Mouse (Mus musculus): ENCODE data around the gene Spata2l.
"Not testable (repeated sequence)": the region's sequence is repeated elsewhere in the genome, so short reads cannot be mapped to it uniquely, and the experiment has no call there.

The Spata2l gene

GRCm38 (mm10) chr8:123235520-123236497 is at the start of gene Spata2l:
TSS of gene Spata2l (minus strand) at chr8:123236233.
- in situ Hi-C loops (cut with MseI, MboI) = no loop called here

GRCm38 (mm10) chr8:123284493-123284892 is 48.5 kb upstream of the Spata2l start:
- in situ Hi-C loops (cut with MseI, MboI) = no loop called here

GRCm38 (mm10) chr8:123283991-123284390 is 48.0 kb upstream of the Spata2l start:
- in situ Hi-C loops (cut with MseI, MboI) = no loop called here

DNA sequence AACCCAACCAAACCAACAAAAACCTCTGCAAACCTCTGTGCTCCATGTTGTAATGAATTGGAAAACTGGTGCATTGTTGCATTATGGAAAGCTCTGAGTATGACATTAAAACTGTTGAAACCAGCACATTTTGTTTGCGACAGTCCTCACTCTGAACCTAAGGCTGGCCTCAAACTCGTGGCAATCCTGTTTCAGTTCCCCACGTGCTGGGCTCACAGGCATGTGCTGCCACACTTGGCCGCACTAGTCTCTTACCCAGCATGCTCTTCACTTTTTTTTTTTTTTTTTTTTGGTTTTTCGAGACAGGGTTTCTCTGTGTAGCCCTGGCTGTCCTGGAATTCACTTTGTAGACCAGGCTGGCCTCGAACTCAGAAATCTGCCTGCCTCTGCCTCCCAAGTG is 47.0 kb upstream of the Spata2l start:
- in situ Hi-C loops (cut with MseI, MboI) = not testable (repeated sequence)

DNA sequence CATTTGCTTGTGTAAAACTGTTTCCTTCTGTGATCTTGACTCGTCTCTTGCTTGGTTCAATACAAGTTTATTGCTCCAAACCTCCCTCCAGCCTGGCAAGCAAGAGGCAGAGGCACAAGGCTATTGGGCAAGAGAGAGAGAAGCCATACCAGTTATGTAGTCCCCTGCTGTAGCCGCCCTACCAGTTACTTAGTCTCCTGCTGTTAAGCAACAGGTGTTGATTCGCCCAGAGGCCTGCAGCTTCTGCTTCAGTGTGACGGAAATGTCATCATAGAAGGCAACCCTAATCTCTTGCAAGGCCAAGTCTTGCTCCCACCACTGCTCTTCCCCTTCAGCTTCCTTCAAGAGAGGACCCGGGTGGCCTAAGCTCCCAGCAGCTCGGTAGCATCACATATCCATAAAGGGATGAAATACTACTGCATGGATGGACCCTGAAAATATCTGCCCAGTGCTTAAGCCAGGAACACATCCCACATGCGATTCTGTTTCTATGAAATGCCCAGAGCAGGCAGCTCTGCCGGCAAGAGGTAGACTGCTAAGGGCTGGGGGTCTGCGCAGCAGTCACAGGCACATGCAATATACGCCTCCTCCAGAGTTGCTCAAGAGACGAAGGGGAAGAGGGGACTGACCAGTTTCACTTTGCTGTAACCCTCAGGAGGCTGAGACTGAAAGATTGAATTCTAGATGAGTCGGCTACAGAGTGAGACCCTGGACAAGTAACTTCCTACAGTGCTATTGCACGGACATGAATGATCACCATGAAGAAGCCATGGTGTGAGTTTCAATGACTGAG is 44.5 kb upstream of the Spata2l start:
- in situ Hi-C loops (cut with MseI, MboI) = no loop called here

- in situ Hi-C loops (cut with MseI, MboI) = no loop called here
These were observed 43.8 kb upstream of the Spata2l start for GRCm38 (mm10) chr8:123279828-123280227.

GRCm38 (mm10) chr8:123278445-123278844 is 42.4 kb upstream of the Spata2l start:
- in situ Hi-C loops (cut with MseI, MboI) = no loop called here

DNA sequence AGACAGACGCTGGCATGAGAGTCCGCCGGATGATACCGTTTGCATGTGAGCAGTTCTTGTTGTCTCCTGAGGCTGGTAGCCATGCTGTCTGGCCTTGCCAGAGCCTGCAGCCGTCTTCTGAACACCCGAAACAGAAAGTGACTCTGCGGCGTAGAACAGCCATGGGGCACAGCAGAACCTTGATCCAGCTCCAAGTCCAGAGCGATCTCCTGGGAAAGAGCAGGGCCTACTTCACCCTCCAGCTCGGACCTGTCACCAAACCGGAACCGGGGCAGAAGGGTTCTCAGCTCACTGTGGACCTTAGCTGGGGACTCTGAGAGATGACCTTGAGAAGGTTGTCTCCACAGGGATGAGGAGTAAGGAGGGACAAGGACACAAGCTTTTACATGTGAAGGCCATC is 39.1 kb upstream of the Spata2l start:
- in situ Hi-C loops (cut with MseI, MboI) = no loop called here

- in situ Hi-C loops (cut with MseI, MboI) = no loop called here
These were observed 38.4 kb upstream of the Spata2l start for GRCm38 (mm10) chr8:123274447-123274846.

- in situ Hi-C loops (cut with MseI, MboI) = no loop called here
These were observed 35.9 kb upstream of the Spata2l start for GRCm38 (mm10) chr8:123271901-123272300.

- in situ Hi-C loops (cut with MseI, MboI) = no loop called here
These were observed 35.1 kb upstream of the Spata2l start for GRCm38 (mm10) chr8:123271147-123271546.

DNA sequence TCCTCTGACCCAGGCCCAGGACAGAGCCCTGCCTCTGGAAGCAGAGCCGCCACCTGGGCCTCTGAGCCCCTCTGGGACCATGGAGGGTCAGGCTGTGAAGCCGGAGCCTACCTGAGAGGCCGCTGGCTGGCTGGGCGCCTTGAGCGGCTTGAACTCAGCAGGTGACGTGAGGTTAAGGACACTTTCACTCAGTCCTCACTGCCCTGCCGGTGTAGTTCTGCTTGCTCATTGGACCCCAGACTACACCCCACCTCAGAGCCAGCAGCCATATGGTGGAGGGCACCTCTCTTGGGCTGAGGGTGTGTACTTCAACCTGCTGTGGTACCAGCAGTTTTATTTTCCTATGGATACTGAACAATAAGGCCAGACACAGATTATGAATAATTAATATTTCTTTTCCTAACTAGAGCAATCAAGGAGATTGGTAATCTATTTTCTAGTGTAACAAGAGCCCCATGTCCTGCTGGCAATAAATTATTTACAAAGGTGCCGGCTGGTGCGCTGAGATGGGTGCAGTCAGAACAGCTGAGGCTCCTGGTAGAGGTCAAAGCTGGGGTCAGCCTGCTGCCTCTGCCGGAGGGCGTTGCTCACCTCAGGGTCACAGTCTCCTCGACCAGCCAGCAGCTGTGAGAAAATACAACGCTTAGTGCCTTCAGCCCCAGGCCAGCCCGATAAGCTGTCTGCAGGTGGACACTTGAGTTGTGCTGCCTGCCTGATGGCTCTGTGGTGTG is 32.1 kb upstream of the Spata2l start:
- in situ Hi-C loops (cut with MseI, MboI) = no loop called here

DNA sequence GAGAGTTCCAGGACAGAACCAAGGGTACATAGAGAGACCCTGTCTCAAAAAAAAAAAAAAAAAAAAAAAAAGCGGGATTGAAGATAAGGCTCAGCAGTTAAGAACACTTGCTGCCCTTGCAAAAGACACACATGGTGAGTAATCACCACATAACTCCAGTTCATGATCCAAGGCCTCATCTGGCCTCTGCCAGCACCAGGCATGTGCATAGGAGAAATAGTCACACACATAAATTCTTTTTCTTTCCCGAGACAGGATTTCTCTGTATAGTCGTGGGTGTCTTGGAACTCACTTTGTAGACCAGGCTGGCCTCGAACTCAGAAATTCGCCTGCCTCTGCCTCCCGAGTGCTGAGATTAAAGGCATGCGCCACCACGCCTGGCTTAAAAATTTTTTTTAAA is 21.6 kb upstream of the Spata2l start:
- in situ Hi-C loops (cut with MseI, MboI) = not testable (repeated sequence)

DNA sequence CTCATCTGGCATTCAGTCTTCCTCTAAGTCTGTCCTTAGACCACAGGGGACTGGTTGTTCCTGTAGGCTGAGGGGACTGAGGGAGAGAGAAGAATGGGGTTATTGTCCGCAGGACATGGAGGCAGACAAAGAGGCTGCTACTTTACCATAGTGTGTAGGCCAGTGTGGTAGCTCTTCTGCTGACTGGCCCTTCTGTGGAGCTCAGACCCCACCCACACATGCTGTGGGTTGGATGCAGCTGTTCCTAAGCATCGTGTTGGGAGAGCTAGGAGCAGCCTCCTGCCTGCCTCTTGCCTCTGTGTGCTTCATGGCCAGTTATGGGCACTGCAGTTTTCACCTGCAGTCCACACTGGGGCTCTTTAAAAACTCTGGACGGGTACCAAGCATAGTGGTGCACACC is 21.1 kb upstream of the Spata2l start:
- in situ Hi-C loops (cut with MseI, MboI) = no loop called here

GRCm38 (mm10) chr8:123255170-123255569 is 19.1 kb upstream of the Spata2l start:
- in situ Hi-C loops (cut with MseI, MboI) = no loop called here

DNA sequence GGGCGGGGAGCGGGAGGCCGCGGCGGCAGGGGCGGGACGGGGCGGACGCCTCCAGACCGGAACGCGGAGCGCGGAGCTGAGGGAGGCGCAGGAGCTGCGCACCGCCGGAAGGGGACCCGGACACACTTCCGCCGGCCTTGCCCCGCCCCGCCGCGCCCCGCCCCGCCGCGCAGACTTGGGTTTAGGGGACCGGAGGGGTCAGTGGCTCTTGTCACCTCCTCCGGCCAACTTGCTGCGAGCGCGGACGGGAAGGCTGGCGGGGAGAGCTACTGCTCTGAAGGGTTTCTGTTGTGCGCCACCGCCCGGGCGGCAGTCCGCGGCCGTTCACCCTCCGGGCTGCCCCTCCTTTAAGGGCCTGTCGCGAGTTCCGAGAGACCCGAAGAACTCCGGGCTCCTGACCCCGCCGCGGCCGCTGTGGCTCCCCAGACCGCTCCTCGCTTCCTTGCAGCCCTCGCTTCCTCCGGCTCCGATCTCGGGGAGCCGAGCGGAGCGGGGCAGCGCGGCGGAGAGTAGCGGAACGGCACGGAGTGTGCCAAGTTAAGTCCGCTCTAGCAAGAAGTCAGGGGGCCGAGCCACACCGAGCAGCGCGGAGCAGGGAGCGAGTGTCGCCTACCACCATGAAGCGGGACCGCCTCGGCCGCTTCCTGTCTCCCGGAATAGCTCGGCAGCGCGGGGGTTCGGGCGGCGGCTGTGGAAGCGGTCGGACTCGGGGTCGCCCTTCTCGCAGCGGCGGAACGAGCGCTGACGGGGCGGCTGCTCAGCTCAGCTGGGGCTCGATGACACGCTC is 18.3 kb upstream of the Spata2l start, which contains the start of the genes Zfp276 and Vps9d1:
Gene Zfp276, plus strand, starts transcription at position 97 of the 787 bp plus-strand sequence.
Gene Vps9d1, minus strand, starts transcription at position 250 of the 787 bp plus-strand sequence.
- in situ Hi-C loops (cut with MseI, MboI) = no loop called here

DNA sequence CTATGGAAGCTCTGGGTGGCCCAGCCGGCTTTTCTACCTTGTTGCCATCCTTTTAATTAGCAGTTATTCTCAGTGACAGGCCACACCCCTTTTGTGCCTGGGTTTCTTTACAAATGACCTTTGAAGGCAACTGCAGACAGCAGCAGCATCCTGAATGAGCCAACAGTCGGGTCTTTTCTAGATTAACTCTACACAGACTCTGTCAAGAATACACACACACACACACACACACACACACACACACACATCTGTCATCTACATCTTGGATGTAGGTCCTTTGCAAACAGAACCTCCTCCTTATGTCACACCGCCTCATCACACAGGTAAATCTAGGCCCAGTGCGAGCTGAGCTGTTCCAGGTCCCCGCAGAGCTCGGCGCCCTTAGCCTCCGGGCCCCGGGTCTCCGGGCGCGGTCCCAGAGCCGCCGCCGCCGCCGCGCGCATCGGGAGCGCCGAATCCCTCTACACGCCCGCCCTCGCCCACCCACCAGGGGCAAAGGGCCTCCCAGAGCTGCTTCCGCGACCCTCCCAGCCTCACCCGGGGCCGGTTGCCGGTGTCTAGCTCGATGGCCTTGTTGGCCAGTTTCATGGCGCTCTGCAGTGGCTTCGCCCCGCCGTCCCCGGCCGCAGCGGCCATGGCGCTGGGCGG is 17.5 kb upstream of the Spata2l start:
- in situ Hi-C loops (cut with MseI, MboI) = no loop called here

DNA sequence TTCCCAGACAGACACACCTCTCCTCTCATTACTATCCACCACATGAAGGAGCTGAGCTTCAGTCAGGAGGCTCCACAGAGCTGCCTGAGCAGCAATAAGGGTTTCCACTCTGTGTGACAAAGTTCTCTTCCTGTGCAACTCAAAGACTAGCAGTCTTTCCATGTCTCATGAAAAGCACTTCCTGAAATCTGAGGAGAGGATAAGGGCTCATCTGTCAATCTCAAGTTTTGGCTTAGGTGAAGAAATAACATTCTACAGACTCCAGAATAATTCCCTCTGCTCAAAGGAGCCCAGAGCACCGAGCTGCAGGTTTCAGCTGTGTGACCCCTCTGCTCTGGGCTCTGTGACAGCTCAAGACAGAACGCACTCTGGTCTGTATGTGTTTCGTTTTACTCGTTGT is 16.9 kb upstream of the Spata2l start:
- in situ Hi-C loops (cut with MseI, MboI) = no loop called here

DNA sequence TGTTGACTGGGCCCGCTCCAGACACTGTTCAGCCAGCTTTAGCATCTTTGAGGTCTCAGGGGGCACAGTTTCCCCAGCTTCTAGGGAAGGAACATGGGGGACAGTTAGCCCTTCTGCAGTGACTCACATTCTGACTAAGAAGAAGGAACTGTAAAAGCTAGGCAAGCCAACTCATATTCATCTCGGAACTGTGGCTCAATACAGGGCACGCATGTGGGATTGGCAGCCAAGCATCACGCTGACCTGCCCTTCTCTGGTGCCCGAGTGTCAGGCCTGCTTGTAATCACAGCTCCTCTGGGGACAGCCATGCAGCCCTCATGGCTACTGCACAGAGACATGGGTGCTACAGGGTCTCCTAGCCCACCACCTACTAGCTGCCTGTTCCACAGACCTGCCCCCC is 14.9 kb upstream of the Spata2l start:
- in situ Hi-C loops (cut with MseI, MboI) = no loop called here

GRCm38 (mm10) chr8:123248596-123248995 is 12.6 kb upstream of the Spata2l start:
- in situ Hi-C loops (cut with MseI, MboI) = no loop called here
